Mouse (Mus musculus): ENCODE measurements around the gene Lcn2.
A peak's percentile ranks its signal among the peaks of the same experiment; 100 is the strongest.
"Not testable (repeated sequence)": the region's sequence is repeated elsewhere in the genome, so short reads cannot be mapped to it uniquely, and the experiment has no call there.

Gene Lcn2

GRCm38 (mm10) chr2:32367315-32367714 is 20.7 kb downstream of the Lcn2 start:
- no peak for DNase-seq (ENCODE audit: extremely low spot score)

- DNase-seq (ENCODE audit: extremely low spot score): no peak
These were observed 23.9 kb downstream of the Lcn2 start for GRCm38 (mm10) chr2:32364121-32364520.

- no peak for DNase-seq (ENCODE audit: extremely low spot score)
These were observed 24.5 kb downstream of the Lcn2 start for GRCm38 (mm10) chr2:32363376-32364106.

GRCm38 (mm10) chr2:32362817-32363340 is 25.2 kb downstream of the Lcn2 start:
- DNase-seq (ENCODE audit: extremely low spot score): peak; percentile 90

- DNase-seq (ENCODE audit: extremely low spot score): not testable (repeated sequence)
These were observed 25.8 kb downstream of the Lcn2 start for GRCm38 (mm10) chr2:32362274-32362673.

GRCm38 (mm10) chr2:32361437-32361836 is 26.6 kb downstream of the Lcn2 start:
- DNase-seq (ENCODE audit: extremely low spot score): peak; percentile 75

GRCm38 (mm10) chr2:32360741-32361140 is 27.3 kb downstream of the Lcn2 start:
- DNase-seq (ENCODE audit: extremely low spot score): peak; percentile 78

GRCm38 (mm10) chr2:32358381-32358780 is 29.7 kb downstream of the Lcn2 start:
- DNase-seq (ENCODE audit: extremely low spot score): no peak

GRCm38 (mm10) chr2:32357710-32358109 is 30.3 kb downstream of the Lcn2 start:
- no peak for DNase-seq (ENCODE audit: extremely low spot score)

GRCm38 (mm10) chr2:32356216-32356615 is 31.8 kb downstream of the Lcn2 start:
- DNase-seq (ENCODE audit: extremely low spot score): no peak

- no peak for DNase-seq (ENCODE audit: extremely low spot score)
These were observed 33.6 kb downstream of the Lcn2 start for GRCm38 (mm10) chr2:32354336-32354895.

- no peak for DNase-seq (ENCODE audit: extremely low spot score)
These were observed 34.2 kb downstream of the Lcn2 start for GRCm38 (mm10) chr2:32353836-32354235.

GRCm38 (mm10) chr2:32353007-32353542 is 35.0 kb downstream of the Lcn2 start, which contains the start of gene Dnm1:
TSS of gene Dnm1 (minus strand) at chr2:32353338.
- DNase-seq (ENCODE audit: extremely low spot score): peak; percentile 90

GRCm38 (mm10) chr2:32352151-32353006 is 35.7 kb downstream of the Lcn2 start, which contains the start of gene Ciz1:
TSS of gene Ciz1 (plus strand) at chr2:32352327.
- DNase-seq (ENCODE audit: extremely low spot score): peak; percentile 53

GRCm38 (mm10) chr2:32351471-32351961 is 36.5 kb downstream of the Lcn2 start:
- DNase-seq (ENCODE audit: extremely low spot score): no peak

- DNase-seq (ENCODE audit: extremely low spot score): no peak
These were observed 37.5 kb downstream of the Lcn2 start for GRCm38 (mm10) chr2:32350471-32351051.

- DNase-seq (ENCODE audit: extremely low spot score): no peak
These were observed 38.3 kb downstream of the Lcn2 start for GRCm38 (mm10) chr2:32349625-32350255.

- no peak for DNase-seq (ENCODE audit: extremely low spot score)
These were observed 39.7 kb downstream of the Lcn2 start for GRCm38 (mm10) chr2:32348311-32348710.

GRCm38 (mm10) chr2:32347019-32347418 is 41.0 kb downstream of the Lcn2 start:
- no peak for DNase-seq (ENCODE audit: extremely low spot score)

GRCm38 (mm10) chr2:32344598-32345321 is 43.3 kb downstream of the Lcn2 start:
- DNase-seq (ENCODE audit: extremely low spot score): no peak
